Mouse (Mus musculus) heart, embryonic 15.5 days (tissue): Measurements from ENCODE around the gene Chd1l. TPM values are rescaled to one million over a fixed set of nuclear protein-coding genes. Genes with fewer than 3 reads are reported as not detected.

Experiments
- ATAC-seq: fragments of 200-750 bp; cut with Nextera tagmentation; replicated peaks from 2 replicates; pipeline ENCODE4 v1.8.0; 2017; ENCODE audit warnings: low read depth, moderate TSS enrichment; ENCODE audit not compliant: insufficient number of reproducible peaks, insufficient read depth, low FRiP score
- H3K27ac ChIP-seq: fragments of 300-500 bp; sonication (generic); 2 replicates; pipeline ENCODE4 v1.5.1; 2015; ENCODE audit warnings: mild to moderate bottlenecking, inconsistent platforms
- H3K27me3 ChIP-seq: fragments of 300-500 bp; sonication (generic); 2 replicates; pipeline ENCODE4 v1.6.1; 2015; ENCODE audit warnings: inconsistent platforms
- H3K36me3 ChIP-seq: fragments of 300-500 bp; sonication (generic); 2 replicates; pipeline ENCODE4 v1.6.1; 2015; ENCODE audit warnings: mild to moderate bottlenecking, inconsistent platforms
- H3K4me1 ChIP-seq: fragments of 300-500 bp; sonication (generic); replicated peaks from 2 replicates; pipeline ENCODE4 v1.6.1; 2015; ENCODE audit warnings: inconsistent platforms
- H3K4me2 ChIP-seq: fragments of 300-500 bp; sonication (generic); 2 replicates; pipeline ENCODE4 v1.6.1; 2015; ENCODE audit warnings: inconsistent platforms, mild to moderate bottlenecking, moderate library complexity
- H3K4me3 ChIP-seq: fragments of 300-500 bp; sonication (generic); 2 replicates; pipeline ENCODE4 v1.5.1; 2015; ENCODE audit warnings: mild to moderate bottlenecking, inconsistent platforms
- H3K9ac ChIP-seq: fragments of 300-500 bp; sonication (generic); 2 replicates; pipeline ENCODE4 v1.6.1; 2015; ENCODE audit warnings: mild to moderate bottlenecking, inconsistent platforms
- H3K9me3 ChIP-seq: fragments of 300-500 bp; sonication (generic); replicated peaks from 2 replicates; pipeline ENCODE4 v1.6.1; 2016; ENCODE audit warnings: inconsistent platforms
- WGBS: fragments of 180-500 bp; shearing (Covaris S2); methylation state at CpG from one replicate; pipeline ENCODE4 v1.1.7; 2015; ENCODE audit warnings: mixed read lengths; 5-methylcytosine and 5-hydroxymethylcytosine counted together
- polyA plus RNA-seq: library from polyadenylated mRNA; unstranded; fragments of >200 nt; fragmentation: Nextera tagmentation; extraction: Ambion mirVana; gene quantifications from 2 replicates; pipeline ENCODE4 v1.2.1, GENCODE M21; 2015

Chd1l gene
- polyA plus RNA-seq, 1 experiment from 2014 or later, result 12.8 TPM

GRCm38 (mm10) chr3:97521946-97522731 lies 87.9 kb downstream of the Chd1l start:
- H3K36me3 ChIP-seq, result no peaks in the 10 kb centered on the region
- H3K27ac ChIP-seq, result no peak overlapping the region
- ATAC-seq, result no peak
- H3K9me3 ChIP-seq, result no peaks in the 10 kb centered on the region
- no peaks in the 10 kb centered on the region for H3K4me1 ChIP-seq
- no peak overlapping the region for H3K4me3 ChIP-seq
- WGBS, result 73% methylated on average over 13 of the region's 13 CpGs
- no peak overlapping the region for H3K9ac ChIP-seq
- no peak overlapping the region for H3K4me2 ChIP-seq
- no peaks in the 10 kb centered on the region for H3K27me3 ChIP-seq

- Histone ChIP-seq H3K9ac (no peak overlapping the region), H3K36me3 (no peaks in the 10 kb centered on the region), H3K4me1 (no peaks in the 10 kb centered on the region), H3K9me3 (no peaks in the 10 kb centered on the region), H3K27me3 (no peaks in the 10 kb centered on the region), H3K4me3 (no peak overlapping the region), H3K4me2 (no peak overlapping the region), H3K27ac (no peak overlapping the region)
- ATAC-seq, result no peak
- 93% methylated on average over 11 of the region's 11 CpGs for WGBS
Observed at GRCm38 (mm10) chr3:97519883-97520282, 90.1 kb downstream of the Chd1l start.

- H3K4me1 ChIP-seq, result no peaks in the 10 kb centered on the region
- H3K4me2 ChIP-seq, result no peak overlapping the region
- no peaks in the 10 kb centered on the region for H3K9me3 ChIP-seq
- no peak overlapping the region for H3K9ac ChIP-seq
- H3K4me3 ChIP-seq, result no peak overlapping the region
- no peak overlapping the region for H3K27ac ChIP-seq
- 83% methylated on average over 3 of the region's 3 CpGs for WGBS
- H3K36me3 ChIP-seq, result no peaks in the 10 kb centered on the region
- H3K27me3 ChIP-seq, result no peaks in the 10 kb centered on the region
- ATAC-seq, result no peak
Observed at GRCm38 (mm10) chr3:97512296-97512695, 97.7 kb downstream of the Chd1l start.

Other genes starting within 250 kb of the Chd1l start
- gene Olfr1402, start 188.2 kb downstream of the Chd1l start, polyA plus RNA-seq, result not detected in 2 replicates
- gene Fmo5, start 18.6 kb upstream of the Chd1l start, polyA plus RNA-seq, result 4.1 and 5.5 TPM in 2 replicates
- 14.0 and 15.5 TPM in 2 replicates for gene Prkab2, start 48.0 kb upstream of the Chd1l start, polyA plus RNA-seq
- not detected in 2 replicates for gene Gm17651, start 64.5 kb upstream of the Chd1l start, polyA plus RNA-seq